Mouse (Mus musculus) left cerebral cortex, postnatal 25 days (tissue): ENCODE data around the gene Rbm20. TPM values are rescaled to one million over a fixed set of nuclear protein-coding genes. Genes with fewer than 3 reads are reported as not detected.

ENCODE experiments used
- DNase-seq, 2 experiments: peaks; one replicate each; pipeline ENCODE4 v3.0.0; 2022; ENCODE audit warnings: low spot score in 2 of 2, mixed read lengths in 1 of 2
- intact Hi-C: fragments of 180-260 bp; cut with DNase I; formaldehyde crosslinking; loops from one replicate; pipeline ENCODE4 v1.15.1; 2025
- total RNA-seq, 2 experiments: library from RNA; stranded (reverse); gene quantifications; 2 replicates each; pipeline ENCODE4 v1.2.3; 2021

Gene Rbm20
- total RNA-seq, 2 experiments from 2014 or later, result 4.1 to 4.9 TPM

- intact Hi-C loops, result no loop called here
- DNase-seq, result no peak
These were observed 210.7 kb downstream of the Rbm20 start for GRCm38 (mm10) chr19:53887822-53888221.

- intact Hi-C loops, result no loop called here
- DNase-seq, result no peak
These were observed 211.2 kb downstream of the Rbm20 start for GRCm38 (mm10) chr19:53888331-53888730.

GRCm38 (mm10) chr19:53889555-53889954 is 212.4 kb downstream of the Rbm20 start:
- intact Hi-C loops, result no loop called here
- DNase-seq, result no peak

- intact Hi-C loops, result no loop called here
These were observed 213.2 kb downstream of the Rbm20 start for GRCm38 (mm10) chr19:53890274-53890673.

DNA sequence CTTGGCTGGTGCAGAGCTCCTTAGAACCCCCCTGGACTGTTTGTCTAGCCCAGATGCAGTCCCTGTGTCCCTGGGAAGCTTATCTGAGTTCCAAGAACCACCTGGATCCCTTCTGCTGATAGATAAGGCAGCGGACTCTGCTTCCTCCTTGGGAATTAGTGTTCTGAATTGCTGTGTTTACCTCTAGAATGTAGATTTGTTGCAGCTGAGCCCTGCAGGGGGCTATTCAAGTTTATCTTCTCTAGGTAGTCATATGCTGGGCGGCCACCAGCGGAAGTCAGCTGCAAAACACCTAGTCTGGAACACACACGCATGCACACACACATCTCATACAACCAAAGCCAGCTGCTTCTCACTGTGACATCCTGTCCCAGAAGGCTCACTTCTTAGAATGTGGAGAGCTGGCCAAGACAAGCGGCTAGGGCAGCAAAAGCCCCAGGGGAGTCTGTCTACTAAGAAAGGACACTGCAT is 213.7 kb downstream of the Rbm20 start:
- DNase-seq, result no peak
- intact Hi-C loops, result no loop called here

More at GRCm38 (mm10) chr19:53890274-53890673, 213.2 kb downstream of the Rbm20 start:
- DNase-seq, result no peak

- DNase-seq, result no peak
- intact Hi-C loops, result no loop called here
These were observed 214.5 kb downstream of the Rbm20 start for GRCm38 (mm10) chr19:53891569-53891968.

DNA sequence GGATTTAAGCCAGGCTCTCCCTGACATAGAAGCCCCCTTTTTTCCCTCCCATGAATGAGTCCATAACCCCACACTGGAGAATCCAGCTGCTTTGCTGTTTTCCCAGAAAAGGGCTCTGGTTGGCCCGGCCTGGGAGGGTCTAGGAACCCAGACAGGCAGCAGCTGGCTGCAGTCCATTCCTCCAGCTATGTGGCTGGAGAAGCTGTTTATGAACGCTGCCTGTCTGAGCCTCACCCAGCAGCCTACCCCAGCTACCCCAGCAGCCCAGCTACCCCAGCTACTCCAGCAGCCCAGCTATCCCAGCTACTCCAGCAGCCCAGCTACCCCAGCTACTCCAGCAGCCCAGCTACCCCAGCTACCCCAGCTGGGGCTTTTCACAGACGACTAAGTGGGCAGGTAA is 215.0 kb downstream of the Rbm20 start, which contains the start of gene Pdcd4:
Pdcd4 (plus strand) TSS at position 171 of the 400 bp plus-strand sequence.
- intact Hi-C loops, result no loop called here
- no peak for DNase-seq

DNA sequence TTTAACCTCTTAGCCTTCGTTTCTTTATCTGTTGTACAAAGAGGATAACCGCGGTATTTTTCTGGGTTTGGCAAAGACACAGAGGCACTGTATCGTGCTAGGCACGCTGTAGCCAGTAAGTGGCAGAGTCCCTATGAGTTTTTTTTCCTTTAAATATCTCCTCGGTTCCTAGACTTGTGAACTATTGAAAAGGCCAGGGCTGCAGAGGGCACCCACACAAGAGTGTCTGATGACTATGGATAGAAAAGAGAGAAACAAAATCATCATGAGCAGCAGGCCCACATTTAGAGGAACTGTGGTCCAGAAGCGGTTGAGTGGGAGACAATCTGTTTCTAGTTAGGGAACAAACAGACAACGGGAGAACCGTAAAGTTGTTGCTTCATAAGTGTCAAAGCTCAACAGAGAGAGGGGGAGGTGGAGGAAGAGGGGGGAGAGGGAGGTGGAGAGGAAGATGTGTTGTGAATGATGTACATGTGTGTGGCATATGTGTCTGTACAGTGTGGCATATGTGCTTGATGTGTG is 215.8 kb downstream of the Rbm20 start:
- peak in 1 of 2 experiments; percentile 55 for DNase-seq
- intact Hi-C loops, result no loop called here

- no peak for DNase-seq
- intact Hi-C loops, result no loop called here
These were observed 216.6 kb downstream of the Rbm20 start for GRCm38 (mm10) chr19:53893711-53894171.

- DNase-seq, result no peak
- intact Hi-C loops, result no loop called here
These were observed 217.5 kb downstream of the Rbm20 start for GRCm38 (mm10) chr19:53894538-53895121.

DNA sequence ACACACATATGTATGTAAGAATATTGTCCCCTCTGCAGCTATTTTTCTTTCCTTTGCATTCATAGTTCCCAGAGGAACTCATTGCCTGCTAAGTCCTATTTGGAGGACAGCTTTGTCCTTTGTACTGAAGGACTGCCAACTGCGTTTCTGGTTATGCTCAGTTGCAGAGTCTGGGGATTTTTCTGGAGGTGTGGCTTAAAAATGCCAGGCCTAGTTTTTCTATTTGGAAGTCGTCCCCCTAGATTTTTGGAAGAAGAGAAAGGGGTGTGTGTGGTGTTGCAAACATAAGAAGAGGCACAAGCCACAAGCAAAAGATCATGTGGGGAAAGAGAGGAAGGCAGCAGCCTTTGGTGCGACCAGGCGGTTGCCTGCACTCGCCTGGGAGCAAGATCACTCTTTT is 220.9 kb downstream of the Rbm20 start:
- intact Hi-C loops, result no loop called here
- DNase-seq, result peak in 1 of 2 experiments; percentile 43

GRCm38 (mm10) chr19:53898498-53898897 is 221.4 kb downstream of the Rbm20 start:
- intact Hi-C loops, result no loop called here
- DNase-seq, result no peak

DNA sequence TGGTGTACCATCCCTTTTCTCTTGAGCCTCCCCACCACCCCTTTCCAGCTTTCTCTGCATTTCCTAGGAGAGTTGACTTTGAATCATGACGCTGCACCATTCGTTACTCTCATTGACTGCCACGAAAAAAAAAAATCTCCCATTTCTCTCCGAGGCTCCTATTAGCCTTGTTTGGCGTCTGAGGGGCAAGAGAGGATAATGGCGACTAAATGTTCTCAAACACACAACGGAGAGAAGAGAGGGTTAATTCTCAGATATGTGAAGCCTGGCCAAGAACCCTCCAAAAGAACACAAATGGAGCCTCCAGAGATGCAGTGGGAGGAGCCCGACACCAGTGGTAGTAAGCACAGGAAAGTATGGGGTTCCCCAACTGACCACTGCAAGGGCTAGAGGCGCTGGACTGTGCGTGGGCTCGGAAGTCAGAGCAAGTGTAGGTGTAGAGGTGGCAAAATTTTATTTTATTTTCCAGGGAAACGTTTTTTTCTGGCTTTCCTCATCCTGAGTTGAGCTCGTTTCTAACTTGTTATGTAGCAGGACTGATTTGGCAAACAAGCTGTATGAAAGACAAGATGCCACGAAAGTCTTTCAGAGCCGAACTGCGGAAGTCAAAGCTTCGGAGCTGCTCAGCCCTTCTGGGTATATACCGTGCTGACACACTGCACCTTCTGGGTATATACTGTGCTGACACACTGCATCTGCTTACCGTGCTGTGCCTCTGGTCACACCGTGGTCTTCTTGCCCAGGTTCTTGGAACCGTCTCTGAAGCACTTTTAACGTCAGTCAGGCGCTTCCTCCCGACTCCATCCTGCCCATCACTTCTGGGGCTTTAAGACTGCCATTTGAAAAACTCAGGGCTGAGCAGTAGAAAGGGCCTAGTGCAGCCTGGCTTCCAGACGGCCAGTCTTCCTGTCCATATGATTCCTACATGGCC is 222.1 kb downstream of the Rbm20 start:
- no peak for DNase-seq
- intact Hi-C loops, result no loop called here

- intact Hi-C loops, result no loop called here
- no peak for DNase-seq
These were observed 223.0 kb downstream of the Rbm20 start for GRCm38 (mm10) chr19:53899941-53900610.

DNA sequence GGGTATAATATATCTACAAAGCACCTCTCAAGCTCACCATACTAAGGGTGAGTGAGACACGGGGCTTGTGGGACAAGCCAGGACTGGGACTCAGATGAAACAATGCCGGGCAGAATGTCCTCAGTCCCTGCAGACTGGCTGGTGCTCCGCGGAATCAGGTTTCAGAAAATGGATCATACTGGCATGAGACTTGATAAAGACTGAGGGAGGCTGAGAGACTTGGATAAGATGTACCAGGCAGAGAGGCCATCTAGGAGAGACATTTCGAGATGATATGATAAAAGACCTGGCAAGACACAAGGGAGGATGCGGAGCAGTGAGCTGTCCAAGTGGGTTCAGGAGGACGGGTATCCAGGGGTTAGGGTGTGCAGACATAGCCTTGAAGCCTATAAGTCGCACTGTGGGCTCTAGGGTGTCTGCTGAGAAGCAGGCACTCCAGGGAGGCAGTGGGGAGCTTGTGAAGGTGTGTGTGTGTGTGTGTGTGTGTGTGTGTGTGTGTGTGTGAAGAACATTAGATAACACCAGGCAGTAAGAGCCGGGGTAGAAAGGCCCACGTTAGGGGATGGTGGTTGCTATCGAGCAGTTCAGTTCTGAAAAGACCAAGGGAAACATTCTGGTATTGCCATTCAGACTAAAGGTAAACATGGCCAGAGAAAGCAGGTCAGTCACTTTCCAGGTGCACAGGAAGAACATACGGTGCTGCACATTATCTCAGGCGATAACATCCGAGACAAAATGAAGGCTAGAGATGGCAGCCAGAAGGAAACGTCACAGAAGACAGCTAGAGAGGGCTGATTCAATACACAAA is 225.0 kb downstream of the Rbm20 start:
- peak in 1 of 2 experiments; percentile 10 for DNase-seq
- intact Hi-C loops, result loop anchor here (2.0 kb wide), 1 partner anchor 49 kb away; no protein-coding TSS in a partner anchor

- intact Hi-C loops, result loop anchor here (1.0 to 2.0 kb wide), 2 partner anchors 50 to 95 kb away; no protein-coding TSS in a partner anchor
- DNase-seq, result peak; percentile 94 to 98
These were observed 225.8 kb downstream of the Rbm20 start for GRCm38 (mm10) chr19:53902739-53903487.

DNA sequence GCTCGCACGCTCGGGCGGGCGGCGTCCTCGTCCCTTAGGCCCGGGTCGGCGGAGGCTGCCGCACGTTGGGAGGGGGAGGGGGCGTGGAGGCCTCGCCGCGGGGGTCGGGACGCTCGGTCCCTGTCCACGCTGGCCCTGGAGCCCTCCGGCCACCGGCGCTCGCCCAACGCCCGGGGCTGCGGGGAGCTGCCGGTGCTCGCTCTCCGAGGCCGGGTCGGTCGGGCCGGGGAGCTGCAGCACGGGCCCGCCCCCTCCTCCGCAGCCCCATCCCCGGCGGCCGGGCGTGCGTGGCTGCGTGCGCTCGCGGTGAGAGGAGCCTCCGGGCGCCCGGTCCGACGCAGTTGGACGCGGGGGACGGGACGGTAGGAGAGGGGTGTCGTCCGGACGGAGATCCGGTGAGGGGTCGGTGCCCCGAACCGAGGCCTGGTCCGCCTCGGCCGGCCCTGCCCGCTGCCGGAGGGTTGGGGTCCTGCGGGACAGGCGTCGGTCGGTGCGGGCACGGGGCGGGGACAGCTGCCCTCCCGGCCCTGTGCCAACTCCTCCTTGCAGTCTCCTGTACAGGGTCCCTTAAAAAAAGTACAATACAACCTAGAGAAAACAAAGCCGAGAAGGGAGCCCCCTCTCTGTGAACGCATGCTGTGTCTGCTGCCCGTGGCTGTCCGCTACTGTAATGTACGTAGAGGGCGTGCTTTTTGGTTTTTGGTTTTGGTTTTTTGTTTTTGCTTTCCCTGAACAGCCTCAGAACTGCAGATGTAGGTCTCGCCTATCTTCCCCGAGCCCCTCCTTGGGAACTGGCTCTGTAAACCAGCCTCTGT is 226.6 kb downstream of the Rbm20 start:
- DNase-seq, result peak; percentile 62 to 65
- intact Hi-C loops, result loop anchor here (1.0 to 2.0 kb wide), 3 partner anchors 51 to 135 kb away; no protein-coding TSS in a partner anchor
